Mouse (Mus musculus) central nervous system, embryonic 14 days (tissue): ENCODE measurements around the gene Gldc. TPM values are rescaled to one million over a fixed set of nuclear protein-coding genes. Genes with fewer than 3 reads are reported as not detected.

Experiments
- polyA plus RNA-seq: library from polyadenylated mRNA; depleted of rRNA; stranded (reverse); fragments of >200 nt; gene quantifications from 2 replicates; pipeline ENCODE4 v1.2.3, GENCODE M21; 2012; rRNA removed

Gldc gene
- polyA plus RNA-seq = 12.2 and 20.0 TPM in 2 replicates

DNA sequence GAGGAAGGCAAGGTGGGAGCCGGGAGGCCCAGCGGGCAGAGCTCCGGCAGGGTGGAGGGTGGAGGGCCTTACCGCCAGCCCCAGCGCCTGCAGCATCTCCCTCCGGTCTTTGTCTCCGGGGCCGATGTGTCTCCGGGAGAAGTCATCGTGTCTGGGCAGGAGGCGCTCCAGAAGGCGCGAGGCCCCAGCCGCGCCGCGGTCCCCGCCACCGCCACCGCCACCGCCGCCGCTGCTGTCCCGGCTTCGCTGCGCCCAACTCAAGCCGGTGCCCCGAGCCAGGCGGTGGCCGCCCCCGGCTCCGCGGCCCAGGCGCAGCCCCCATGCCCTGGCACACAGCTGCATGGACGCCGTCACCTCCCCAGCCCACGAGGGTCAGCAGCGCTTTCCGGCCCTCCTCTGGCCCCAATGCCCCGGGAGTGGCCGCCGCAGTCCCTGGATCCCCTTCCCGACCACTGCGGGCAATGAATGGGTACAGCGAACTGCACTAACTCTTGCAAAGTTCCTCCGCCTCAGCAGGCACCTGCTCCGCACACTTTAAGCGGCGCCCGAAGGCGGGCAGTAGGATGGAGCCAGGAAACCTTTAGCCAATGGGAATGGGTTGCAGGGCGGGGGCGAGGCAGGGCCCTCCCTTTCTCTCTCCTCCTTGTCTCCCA is at the start of gene Gldc:
Gene Gldc, minus strand, starts transcription at position 511 of the 653 bp plus-strand sequence.

Other genes starting within 250 kb of the Gldc start
- gene Trpd52l3, start 171.6 kb downstream of the Gldc start, polyA plus RNA-seq = not detected in 2 replicates
- 133 and 142 TPM in 2 replicates for gene Uhrf2, start 144.9 kb downstream of the Gldc start, polyA plus RNA-seq
- 0.06 TPM in 1 of 2 replicates, not detected in the other for gene Mbl2, start 57.5 kb upstream of the Gldc start, polyA plus RNA-seq